Mouse (Mus musculus): ENCODE measurements around the gene Lipe. TPM values are rescaled to one million over a fixed set of nuclear protein-coding genes. Genes with fewer than 3 reads are reported as not detected.

The Lipe gene
- polyA plus RNA-seq (2016; fragmentation: Nextera tagmentation; extraction: Ambion mirVana): 7.8 and 11.6 TPM in 2 replicates

DNA sequence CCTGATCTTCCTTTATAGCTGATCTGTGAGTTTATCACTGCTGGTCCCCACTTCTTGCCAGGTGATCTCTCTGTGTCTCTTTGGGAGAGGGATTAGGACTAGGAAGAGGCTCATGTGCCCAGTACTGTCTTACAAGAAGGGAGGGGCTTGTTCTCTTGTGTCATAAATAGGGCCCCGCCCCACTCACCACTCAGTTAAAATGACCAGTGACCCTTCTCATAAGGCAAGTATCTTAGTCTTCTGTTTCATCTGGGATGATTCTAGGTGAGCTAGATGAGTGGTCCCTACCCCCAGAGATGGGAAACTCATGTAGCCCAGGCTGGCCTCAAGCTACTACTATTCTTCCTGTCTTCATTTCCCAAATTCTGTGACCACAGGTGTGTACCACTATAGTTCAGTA, at the start of gene Lipe:
Lipe (minus strand) TSS at position 101 of the 400 bp plus-strand sequence.
- Histone ChIP-seq H3K4me3 (no peak within 1 kb of the TSS), H3K27ac (replicated peaks) (no peak within 1 kb of the TSS), H3K36me3 (replicated peaks) (no peaks in the 10 kb centered on the region), H3K4me1 (peaks cover 61% of the 10 kb centered on the region), H3K9me3 (no peaks in the 10 kb centered on the region), H3K27me3 (replicated peaks; ENCODE audit: low read depth, poor library complexity, severe bottlenecking) (peaks cover 16% of the 10 kb centered on the region)
- no peak for DNase-seq (ENCODE audit: low spot score)
- WGBS: 96% methylated on average over 1 of the region's 1 CpGs

DNA sequence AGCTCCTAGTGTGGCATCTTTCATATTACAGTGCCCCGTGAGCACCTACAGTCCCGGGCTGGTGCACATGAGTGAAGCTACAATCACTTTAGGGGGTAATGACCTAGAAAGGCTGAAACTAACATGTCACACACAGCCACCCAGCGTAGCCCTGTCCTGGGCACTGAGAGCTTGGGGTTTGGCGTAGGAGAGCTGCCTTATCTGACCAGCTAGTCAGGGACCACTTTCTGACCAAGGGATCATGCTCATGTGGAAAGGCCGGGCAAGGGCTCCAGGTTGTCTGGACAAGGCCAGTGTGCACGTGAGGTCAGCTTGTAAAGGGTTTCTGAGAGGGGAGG, 42.3 kb upstream of the Lipe start:
- H3K4me1 ChIP-seq: no peaks in the 10 kb centered on the region
- WGBS: 89% methylated on average over 6 of the region's 6 CpGs
- H3K4me3 ChIP-seq: no peak overlapping the region
- DNase-seq (ENCODE audit: low spot score): no peak
- no peaks in the 10 kb centered on the region for H3K27me3 ChIP-seq (replicated peaks; ENCODE audit: low read depth, poor library complexity, severe bottlenecking)
- no peaks in the 10 kb centered on the region for H3K9me3 ChIP-seq
- no peaks in the 10 kb centered on the region for H3K36me3 ChIP-seq (replicated peaks)
- no peak overlapping the region for H3K27ac ChIP-seq (replicated peaks)

- no peaks in the 10 kb centered on the region for H3K27me3 ChIP-seq (replicated peaks; ENCODE audit: low read depth, poor library complexity, severe bottlenecking)
- no peak overlapping the region for H3K4me3 ChIP-seq
- no peak for DNase-seq (ENCODE audit: low spot score)
- no peaks in the 10 kb centered on the region for H3K9me3 ChIP-seq
- WGBS: 86% methylated on average over 9 of the region's 9 CpGs
- no peak overlapping the region for H3K27ac ChIP-seq (replicated peaks)
- no peaks in the 10 kb centered on the region for H3K36me3 ChIP-seq (replicated peaks)
- no peaks in the 10 kb centered on the region for H3K4me1 ChIP-seq
These were observed 41.7 kb upstream of the Lipe start for GRCm38 (mm10) chr7:25439978-25440815.

- Histone ChIP-seq H3K27me3 (replicated peaks; ENCODE audit: low read depth, poor library complexity, severe bottlenecking) (no peaks in the 10 kb centered on the region), H3K9me3 (no peaks in the 10 kb centered on the region), H3K4me1 (no peaks in the 10 kb centered on the region), H3K4me3 (no peak overlapping the region), H3K27ac (replicated peaks) (no peak overlapping the region), H3K36me3 (replicated peaks) (no peaks in the 10 kb centered on the region)
- DNase-seq (ENCODE audit: low spot score): no peak
- WGBS: 87% methylated on average over 8 of the region's 8 CpGs
These were observed 40.8 kb upstream of the Lipe start for GRCm38 (mm10) chr7:25439124-25439822.

- H3K4me3 ChIP-seq: no peak overlapping the region
- 89% methylated on average over 2 of the region's 2 CpGs for WGBS
- H3K4me1 ChIP-seq: peaks cover 12% of the 10 kb centered on the region
- H3K9me3 ChIP-seq: no peaks in the 10 kb centered on the region
- H3K27ac ChIP-seq (replicated peaks): no peak overlapping the region
- no peaks in the 10 kb centered on the region for H3K27me3 ChIP-seq (replicated peaks; ENCODE audit: low read depth, poor library complexity, severe bottlenecking)
- H3K36me3 ChIP-seq (replicated peaks): no peaks in the 10 kb centered on the region
- DNase-seq (ENCODE audit: low spot score): no peak
These were observed 38.2 kb upstream of the Lipe start for GRCm38 (mm10) chr7:25436704-25437103.

- 82% methylated on average over 6 of the region's 6 CpGs for WGBS
- no peak overlapping the region for H3K4me3 ChIP-seq
- H3K9me3 ChIP-seq: no peaks in the 10 kb centered on the region
- no peaks in the 10 kb centered on the region for H3K27me3 ChIP-seq (replicated peaks; ENCODE audit: low read depth, poor library complexity, severe bottlenecking)
- H3K4me1 ChIP-seq: peaks cover 12% of the 10 kb centered on the region
- H3K27ac ChIP-seq (replicated peaks): no peak overlapping the region
- no peak for DNase-seq (ENCODE audit: low spot score)
- no peaks in the 10 kb centered on the region for H3K36me3 ChIP-seq (replicated peaks)
These were observed 37.7 kb upstream of the Lipe start for GRCm38 (mm10) chr7:25436226-25436625.

DNA sequence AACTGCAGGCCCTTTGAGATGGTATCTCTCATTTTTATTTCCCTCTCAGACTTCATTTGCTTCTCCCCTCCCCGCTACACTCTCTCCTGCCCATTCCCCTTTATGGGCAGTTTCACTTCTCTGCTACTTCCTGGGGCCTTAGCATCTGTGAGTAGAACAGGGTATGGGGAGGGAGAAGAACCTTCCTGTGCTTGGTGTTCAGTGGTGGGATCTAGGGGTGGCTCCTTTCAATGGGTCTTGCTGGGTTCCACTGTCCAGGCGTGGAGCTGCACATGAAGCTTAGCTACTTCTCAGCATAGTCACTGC, 37.0 kb upstream of the Lipe start:
- no peaks in the 10 kb centered on the region for H3K27me3 ChIP-seq (replicated peaks; ENCODE audit: low read depth, poor library complexity, severe bottlenecking)
- H3K36me3 ChIP-seq (replicated peaks): no peaks in the 10 kb centered on the region
- 84% methylated on average over 2 of the region's 2 CpGs for WGBS
- no peak overlapping the region for H3K4me3 ChIP-seq
- peaks cover 12% of the 10 kb centered on the region for H3K4me1 ChIP-seq
- no peak for DNase-seq (ENCODE audit: low spot score)
- H3K9me3 ChIP-seq: no peaks in the 10 kb centered on the region
- no peak overlapping the region for H3K27ac ChIP-seq (replicated peaks)

GRCm38 (mm10) chr7:25434654-25435545, 36.4 kb upstream of the Lipe start:
- Histone ChIP-seq H3K9me3 (no peaks in the 10 kb centered on the region), H3K27ac (replicated peaks) (no peak overlapping the region), H3K36me3 (replicated peaks) (no peaks in the 10 kb centered on the region), H3K4me1 (peaks cover 12% of the 10 kb centered on the region), H3K27me3 (replicated peaks; ENCODE audit: low read depth, poor library complexity, severe bottlenecking) (no peaks in the 10 kb centered on the region), H3K4me3 (no peak overlapping the region)
- 92% methylated on average over 10 of the region's 10 CpGs for WGBS
- DNase-seq (ENCODE audit: low spot score): no peak

GRCm38 (mm10) chr7:25433781-25434560, 35.5 kb upstream of the Lipe start:
- Histone ChIP-seq H3K27me3 (replicated peaks; ENCODE audit: low read depth, poor library complexity, severe bottlenecking) (no peaks in the 10 kb centered on the region), H3K27ac (replicated peaks) (peak overlapping the region; percentile 21; the same call in 1 of the 2 replicates), H3K4me3 (no peak overlapping the region), H3K36me3 (replicated peaks) (no peaks in the 10 kb centered on the region), H3K9me3 (no peaks in the 10 kb centered on the region), H3K4me1 (peaks cover 12% of the 10 kb centered on the region)
- DNase-seq (ENCODE audit: low spot score): no peak
- WGBS: 88% methylated on average over 9 of the region's 9 CpGs

DNA sequence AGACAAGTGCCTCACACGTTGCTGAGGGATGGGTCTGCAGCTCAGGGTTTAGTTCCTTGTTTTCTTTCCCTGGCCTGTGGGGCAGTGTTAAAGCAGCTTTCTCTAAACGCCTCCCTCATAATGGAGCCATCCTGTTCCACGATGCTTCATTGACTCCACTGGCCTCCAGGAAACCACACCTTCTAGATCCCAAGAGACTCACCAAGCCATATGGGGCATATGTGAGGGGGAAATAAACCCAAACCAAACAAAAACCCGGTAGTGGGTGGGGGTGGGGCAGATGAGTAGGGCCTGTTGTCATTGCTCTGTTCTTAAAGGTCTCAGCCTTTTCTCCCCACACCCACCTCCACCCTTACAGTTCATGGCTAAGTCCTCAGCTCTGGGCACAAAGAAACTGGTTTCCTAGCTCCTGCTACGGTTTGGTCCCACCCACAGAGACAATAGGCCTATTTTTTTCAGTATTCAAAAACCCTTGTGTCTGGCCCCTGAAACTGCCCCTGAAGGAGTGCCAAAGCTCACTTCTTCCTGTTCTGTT, 34.6 kb upstream of the Lipe start:
- H3K4me3 ChIP-seq: no peak overlapping the region
- H3K27me3 ChIP-seq (replicated peaks; ENCODE audit: low read depth, poor library complexity, severe bottlenecking): no peaks in the 10 kb centered on the region
- H3K36me3 ChIP-seq (replicated peaks): no peaks in the 10 kb centered on the region
- H3K4me1 ChIP-seq: peaks cover 12% of the 10 kb centered on the region
- WGBS: 13% methylated on average over 5 of the region's 5 CpGs
- H3K27ac ChIP-seq (replicated peaks): peak overlapping the region; percentile 58
- no peaks in the 10 kb centered on the region for H3K9me3 ChIP-seq
- DNase-seq (ENCODE audit: low spot score): no peak

- H3K4me3 ChIP-seq: no peak overlapping the region
- no peaks in the 10 kb centered on the region for H3K36me3 ChIP-seq (replicated peaks)
- H3K9me3 ChIP-seq: no peaks in the 10 kb centered on the region
- H3K4me1 ChIP-seq: peaks cover 12% of the 10 kb centered on the region
- 87% methylated on average over 6 of the region's 6 CpGs for WGBS
- DNase-seq (ENCODE audit: low spot score): no peak
- peak overlapping the region; percentile 30; the same call in 1 of the 2 replicates for H3K27ac ChIP-seq (replicated peaks)
- no peaks in the 10 kb centered on the region for H3K27me3 ChIP-seq (replicated peaks; ENCODE audit: low read depth, poor library complexity, severe bottlenecking)
These were observed 33.9 kb upstream of the Lipe start for GRCm38 (mm10) chr7:25432381-25432780.
